Mouse (Mus musculus) megakaryocyte, embryonic 14.5 days (primary cell): ENCODE results near the gene Oxa1l. TPM values are rescaled to one million over a fixed set of nuclear protein-coding genes. Genes with fewer than 3 reads are reported as not detected.
"Not testable (repeated sequence)": the region's sequence is repeated elsewhere in the genome, so short reads cannot be mapped to it uniquely, and the experiment has no call there.

Experiments
- H3K27me3 ChIP-seq: replicated peaks from 2 replicates; pipeline ENCODE3; 2012; ENCODE audit warnings: inconsistent platforms
- H3K36me3 ChIP-seq: replicated peaks from 2 replicates; pipeline ENCODE3; 2012; ENCODE audit warnings: low read length, inconsistent platforms, mixed read lengths
- H3K4me1 ChIP-seq: 2 replicates; pipeline ENCODE4 v1.6.1; 2012; ENCODE audit warnings: inconsistent platforms
- H3K4me3 ChIP-seq: replicated peaks from 2 replicates; pipeline ENCODE3; 2012; ENCODE audit warnings: moderate library complexity, mild to moderate bottlenecking, inconsistent platforms
- H3K9me3 ChIP-seq: 2 replicates; pipeline ENCODE4 v1.6.1; 2012; ENCODE audit warnings: inconsistent platforms
- FLI1 ChIP-seq: IDR thresholded peaks from 2 replicates; pipeline ENCODE4 v1.6.1; 2012; ENCODE audit warnings: low read length, inconsistent platforms, mixed read lengths
- GATA1 ChIP-seq: IDR thresholded peaks from 3 replicates; pipeline ENCODE4 v1.6.1; 2012; ENCODE audit warnings: mixed read lengths, low read length, inconsistent platforms, borderline replicate concordance
- polyA plus RNA-seq: library from polyadenylated mRNA; stranded (reverse); fragments of >175 nt; gene quantifications from 2 replicates; pipeline ENCODE4 v1.2.3, GENCODE M21; 2012; ENCODE audit warnings: low replicate concordance; ENCODE audit not compliant: insufficient read depth

The Oxa1l gene
- polyA plus RNA-seq, 1 experiment: 55.2 TPM

GRCm38 (mm10) chr14:54333452-54334189 is 27.0 kb upstream of the Oxa1l start:
- H3K36me3 ChIP-seq: no peaks in the 10 kb centered on the region
- no peaks in the 10 kb centered on the region for H3K4me1 ChIP-seq
- peaks cover 16% of the 10 kb centered on the region for H3K27me3 ChIP-seq
- H3K4me3 ChIP-seq: no peak overlapping the region
- TF ChIP-seq GATA1: no peak
- TF ChIP-seq FLI1: no peak
- H3K9me3 ChIP-seq: no peaks in the 10 kb centered on the region

GRCm38 (mm10) chr14:54340836-54341235 is 19.8 kb upstream of the Oxa1l start:
- TF ChIP-seq FLI1: no peak
- TF ChIP-seq GATA1: no peak
- no peak overlapping the region for H3K4me3 ChIP-seq
- no peaks in the 10 kb centered on the region for H3K36me3 ChIP-seq
- H3K9me3 ChIP-seq: no peaks in the 10 kb centered on the region
- peaks cover 4% of the 10 kb centered on the region for H3K27me3 ChIP-seq
- H3K4me1 ChIP-seq: no peaks in the 10 kb centered on the region

GRCm38 (mm10) chr14:54341807-54342206 is 18.8 kb upstream of the Oxa1l start:
- not testable (repeated sequence) for H3K4me3 ChIP-seq, H3K27me3 ChIP-seq, H3K4me1 ChIP-seq, H3K9me3 ChIP-seq, H3K36me3 ChIP-seq

- H3K27me3 ChIP-seq, H3K4me3 ChIP-seq, H3K36me3 ChIP-seq, H3K4me1 ChIP-seq: not testable (repeated sequence)
- H3K9me3 ChIP-seq: peaks cover 26% of the 10 kb centered on the region
These were observed 9.7 kb upstream of the Oxa1l start for GRCm38 (mm10) chr14:54350773-54351541.

- TF ChIP-seq GATA1: no peak
- no peaks in the 10 kb centered on the region for H3K36me3 ChIP-seq
- H3K4me3 ChIP-seq: no peak overlapping the region
- no peaks in the 10 kb centered on the region for H3K27me3 ChIP-seq
- peaks cover 32% of the 10 kb centered on the region for H3K9me3 ChIP-seq
- no peaks in the 10 kb centered on the region for H3K4me1 ChIP-seq
These were observed 8.3 kb upstream of the Oxa1l start for GRCm38 (mm10) chr14:54352314-54352713.

GRCm38 (mm10) chr14:54354406-54354805 is 6.2 kb upstream of the Oxa1l start:
- peaks cover 21% of the 10 kb centered on the region for H3K9me3 ChIP-seq
- no peaks in the 10 kb centered on the region for H3K36me3 ChIP-seq
- no peak overlapping the region for H3K4me3 ChIP-seq
- no peak for TF ChIP-seq GATA1
- TF ChIP-seq FLI1: no peak
- no peaks in the 10 kb centered on the region for H3K27me3 ChIP-seq
- H3K4me1 ChIP-seq: no peaks in the 10 kb centered on the region

GRCm38 (mm10) chr14:54363156-54363555 is 2.5 kb downstream of the Oxa1l start:
- H3K4me1 ChIP-seq: peaks cover 4% of the 10 kb centered on the region; the same call in 1 of the 2 replicates
- no peaks in the 10 kb centered on the region for H3K9me3 ChIP-seq
- H3K27me3 ChIP-seq: no peaks in the 10 kb centered on the region
- H3K4me3 ChIP-seq: no peak overlapping the region
- TF ChIP-seq GATA1 (no peak), FLI1 (no peak)
- peaks cover 49% of the 10 kb centered on the region for H3K36me3 ChIP-seq

GRCm38 (mm10) chr14:54365026-54365645 is 4.5 kb downstream of the Oxa1l start:
- TF ChIP-seq GATA1 (no peak), FLI1 (no peak)
- Histone ChIP-seq H3K27me3 (no peaks in the 10 kb centered on the region), H3K4me3 (no peak overlapping the region), H3K9me3 (no peaks in the 10 kb centered on the region), H3K4me1 (peaks cover 4% of the 10 kb centered on the region; the same call in 1 of the 2 replicates), H3K36me3 (peaks cover 69% of the 10 kb centered on the region)

- Histone ChIP-seq H3K27me3 (no peaks in the 10 kb centered on the region), H3K4me1 (peaks cover 2% of the 10 kb centered on the region; the same call in 1 of the 2 replicates), H3K9me3 (no peaks in the 10 kb centered on the region), H3K4me3 (no peak overlapping the region), H3K36me3 (peaks cover 75% of the 10 kb centered on the region)
- TF ChIP-seq GATA1 (no peak), FLI1 (no peak)
These were observed 5.9 kb downstream of the Oxa1l start for GRCm38 (mm10) chr14:54366581-54366980.

GRCm38 (mm10) chr14:54367429-54368060 is 6.9 kb downstream of the Oxa1l start:
- Histone ChIP-seq H3K4me3 (no peak overlapping the region), H3K27me3 (no peaks in the 10 kb centered on the region), H3K9me3 (no peaks in the 10 kb centered on the region), H3K4me1 (no peaks in the 10 kb centered on the region), H3K36me3 (peaks cover 75% of the 10 kb centered on the region)
- TF ChIP-seq GATA1 (no peak), FLI1 (no peak)
